Mouse (Mus musculus): Measurements from ENCODE around the gene Txndc9. TPM values are rescaled to one million over a fixed set of nuclear protein-coding genes. Genes with fewer than 3 reads are reported as not detected.

Gene Txndc9
- total and polyA plus RNA-seq, 3 experiments: 65.5 to 102 (median 74.6) TPM

DNA sequence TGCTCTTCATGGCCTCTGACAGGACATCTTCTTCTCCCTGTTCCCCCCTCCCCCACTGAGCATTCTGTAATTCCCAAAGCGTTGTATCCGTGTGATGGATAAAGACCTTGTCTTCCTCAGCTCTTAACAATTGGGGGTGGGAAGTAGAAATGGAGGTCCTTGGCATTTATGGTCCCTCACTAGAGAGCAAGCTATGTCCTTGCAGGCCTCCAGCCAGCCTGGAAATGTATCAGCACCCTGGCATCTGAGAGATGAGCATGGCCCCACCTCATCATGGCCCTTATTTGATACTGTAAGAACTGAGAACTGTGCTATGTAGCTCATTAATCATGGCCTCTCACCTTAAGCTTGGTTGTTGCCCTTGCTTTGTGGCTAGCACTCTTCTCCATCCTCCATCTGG lies 42.4 kb downstream of the Txndc9 start:
- no peak overlapping the region for H3K27ac ChIP-seq (ENCODE audit: control insufficient read depth, low read depth, low read length)
- H3K9me3 ChIP-seq (replicated peaks; ENCODE audit: insufficient read depth, low read length): no peaks in the 10 kb centered on the region
- H3K79me2 ChIP-seq (ENCODE audit: control insufficient read depth, insufficient read depth, low read length, poor library complexity): no peaks in the 10 kb centered on the region
- no peak overlapping the region for H3K4me3 ChIP-seq (ENCODE audit: control insufficient read depth in 1 of 2, insufficient read depth in 1 of 2, low read depth in 2 of 2, low read length in 2 of 2)
- TF ChIP-seq POLR2AphosphoS5 (IDR thresholded peaks at IDR 0.05; ENCODE audit: borderline replicate concordance, low read depth, low read length) (no peak), ZMIZ1 (IDR thresholded peaks at IDR 0.05; ENCODE audit: low read depth, low read length) (no peak), SIN3A (IDR thresholded peaks at IDR 0.05; ENCODE audit: low read length) (no peak), MXI1 (IDR thresholded peaks at IDR 0.05; ENCODE audit: low read depth, low read length) (no peak), BHLHE40 (IDR thresholded peaks at IDR 0.05; ENCODE audit: borderline replicate concordance, low read depth, low read length) (no peak), RCOR1 (IDR thresholded peaks at IDR 0.05; ENCODE audit: low read depth, low read length) (no peak)
- no peaks in the 10 kb centered on the region for H3K4me1 ChIP-seq (ENCODE audit: control insufficient read depth in 1 of 2, insufficient read depth in 2 of 2, low read length in 2 of 2)
- no peaks in the 10 kb centered on the region for H3K36me3 ChIP-seq (ENCODE audit: control insufficient read depth in 1 of 2, insufficient read depth in 2 of 2, low read length in 2 of 2)
- DNase-seq (ENCODE audit: low read depth, low spot score): no peak
- H3K9ac ChIP-seq (ENCODE audit: control insufficient read depth, low read depth, low read length, poor library complexity, severe bottlenecking): no peak overlapping the region
- H3K27me3 ChIP-seq (ENCODE audit: control insufficient read depth in 1 of 2, insufficient read depth in 2 of 2, low read length in 2 of 2): peaks cover 7 to 16% of the 10 kb centered on the region in 2 experiments

DNA sequence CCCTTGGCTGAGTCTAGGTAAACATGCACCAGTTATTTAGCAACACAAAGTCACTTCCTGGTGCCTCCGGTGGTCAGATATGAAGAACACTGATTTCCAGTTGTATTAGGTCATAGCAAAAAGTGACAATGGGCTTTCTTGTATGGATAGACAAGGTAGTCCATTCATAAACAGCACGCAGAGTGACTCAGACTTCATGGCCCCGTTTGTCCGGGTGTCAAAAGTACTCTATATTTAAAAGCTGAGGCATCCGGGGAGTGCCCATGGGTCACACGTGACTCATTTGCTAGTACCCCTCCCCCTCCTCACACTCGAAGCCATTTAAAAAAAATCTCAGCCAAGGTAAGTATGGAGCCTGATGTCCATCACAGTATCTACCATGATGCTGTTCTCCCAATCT lies 42.9 kb downstream of the Txndc9 start:
- H3K4me3 ChIP-seq (ENCODE audit: control insufficient read depth in 1 of 2, insufficient read depth in 1 of 2, low read depth in 2 of 2, low read length in 2 of 2): no peak overlapping the region
- DNase-seq (ENCODE audit: low read depth, low spot score): no peak
- peaks cover 7 to 16% of the 10 kb centered on the region in 2 experiments for H3K27me3 ChIP-seq (ENCODE audit: control insufficient read depth in 1 of 2, insufficient read depth in 2 of 2, low read length in 2 of 2)
- no peaks in the 10 kb centered on the region for H3K4me1 ChIP-seq (ENCODE audit: control insufficient read depth in 1 of 2, insufficient read depth in 2 of 2, low read length in 2 of 2)
- H3K9me3 ChIP-seq (replicated peaks; ENCODE audit: insufficient read depth, low read length): no peaks in the 10 kb centered on the region
- no peak overlapping the region for H3K27ac ChIP-seq (ENCODE audit: control insufficient read depth, low read depth, low read length)
- TF ChIP-seq NRF1 (IDR thresholded peaks at IDR 0.05; ENCODE audit: insufficient read depth, low read depth, low read length, poor library complexity, severe bottlenecking) (no peak), MAZ (IDR thresholded peaks at IDR 0.05; ENCODE audit: low read depth, low read length) (no peak), BHLHE40 (IDR thresholded peaks at IDR 0.05; ENCODE audit: borderline replicate concordance, low read depth, low read length) (no peak), ETS1 (IDR thresholded peaks at IDR 0.05; ENCODE audit: low read depth, low read length) (no peak), ELF1 (IDR thresholded peaks at IDR 0.05; ENCODE audit: low read depth, low read length) (no peak), RCOR1 (IDR thresholded peaks at IDR 0.05; ENCODE audit: low read depth, low read length) (no peak), SMC3 (IDR thresholded peaks at IDR 0.05; ENCODE audit: low read depth, low read length) (no peak), TAL1 (IDR thresholded peaks at IDR 0.05; ENCODE audit: low read length) (no peak), ZC3H11A (IDR thresholded peaks at IDR 0.05; ENCODE audit: low read depth, low read length) (no peak), USF1 (IDR thresholded peaks at IDR 0.05; ENCODE audit: low read depth, low read length) (no peak)
- H3K9ac ChIP-seq (ENCODE audit: control insufficient read depth, low read depth, low read length, poor library complexity, severe bottlenecking): no peak overlapping the region
- H3K36me3 ChIP-seq (ENCODE audit: control insufficient read depth in 1 of 2, insufficient read depth in 2 of 2, low read length in 2 of 2): no peaks in the 10 kb centered on the region
- H3K79me2 ChIP-seq (ENCODE audit: control insufficient read depth, insufficient read depth, low read length, poor library complexity): no peaks in the 10 kb centered on the region

DNA sequence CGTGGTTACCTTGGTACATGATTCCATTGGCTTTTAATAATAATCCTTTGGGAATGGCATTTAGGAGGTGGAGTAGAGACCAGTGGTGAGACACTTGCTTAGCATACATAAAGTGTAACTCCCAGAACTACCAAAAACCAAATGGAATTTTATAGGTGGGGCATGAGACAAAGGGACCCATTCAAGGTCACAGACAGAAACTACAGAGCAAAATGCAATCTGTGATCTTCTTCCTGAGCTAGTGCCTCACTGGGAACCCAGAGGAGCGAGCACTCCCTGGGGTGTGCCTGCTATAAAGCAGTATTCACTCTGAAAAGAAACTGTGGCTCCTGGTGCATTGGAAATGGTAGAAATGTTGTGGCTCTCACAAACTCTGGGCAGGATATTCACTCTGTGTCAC lies 48.8 kb downstream of the Txndc9 start:
- DNase-seq (ENCODE audit: low read depth, low spot score): no peak
- Histone ChIP-seq H3K79me2 (ENCODE audit: control insufficient read depth, insufficient read depth, low read length, poor library complexity) (no peaks in the 10 kb centered on the region), H3K4me1 (ENCODE audit: control insufficient read depth in 1 of 2, insufficient read depth in 2 of 2, low read length in 2 of 2) (no peaks in the 10 kb centered on the region), H3K27ac (ENCODE audit: control insufficient read depth, low read depth, low read length) (no peak overlapping the region), H3K9me3 (replicated peaks; ENCODE audit: insufficient read depth, low read length) (no peaks in the 10 kb centered on the region), H3K36me3 (ENCODE audit: control insufficient read depth in 1 of 2, insufficient read depth in 2 of 2, low read length in 2 of 2) (no peaks in the 10 kb centered on the region), H3K27me3 (ENCODE audit: control insufficient read depth in 1 of 2, insufficient read depth in 2 of 2, low read length in 2 of 2) (peaks cover 0 to 3% of the 10 kb centered on the region in 2 experiments; a peak in 3 of 4 replicates), H3K9ac (ENCODE audit: control insufficient read depth, low read depth, low read length, poor library complexity, severe bottlenecking) (no peak overlapping the region), H3K4me3 (ENCODE audit: control insufficient read depth in 1 of 2, insufficient read depth in 1 of 2, low read depth in 2 of 2, low read length in 2 of 2) (no peak overlapping the region)
- TF ChIP-seq ZC3H11A (IDR thresholded peaks at IDR 0.05; ENCODE audit: low read depth, low read length) (no peak), MAZ (IDR thresholded peaks at IDR 0.05; ENCODE audit: low read depth, low read length) (no peak), MYC (IDR thresholded peaks at IDR 0.05; ENCODE audit: low read depth, low read length) (no peak), SIN3A (IDR thresholded peaks at IDR 0.05; ENCODE audit: low read length) (no peak), SMC3 (IDR thresholded peaks at IDR 0.05; ENCODE audit: low read depth, low read length) (no peak), GABPA (IDR thresholded peaks at IDR 0.05; ENCODE audit: low read depth, low read length) (no peak), USF1 (IDR thresholded peaks at IDR 0.05; ENCODE audit: low read depth, low read length) (no peak), TAL1 (IDR thresholded peaks at IDR 0.05; ENCODE audit: low read length) (no peak), POLR2AphosphoS5 (IDR thresholded peaks at IDR 0.05; ENCODE audit: borderline replicate concordance, low read depth, low read length) (no peak), MAFK (IDR thresholded peaks at IDR 0.05; ENCODE audit: borderline replicate concordance, low read depth, low read length) (no peak), RAD21 (IDR thresholded peaks at IDR 0.05; ENCODE audit: low read depth, low read length) (no peak), CHD2 (IDR thresholded peaks at IDR 0.05; ENCODE audit: low read length) (no peak), MEF2A (IDR thresholded peaks at IDR 0.05; ENCODE audit: extremely low read depth, insufficient replicate concordance, low read depth, low read length, poor library complexity, severe bottlenecking) (no peak), CTCF (IDR thresholded peaks at IDR 0.05 in 2 of 3, conservative IDR thresholded peaks at IDR 0.05 in 1 of 3; ENCODE audit: control insufficient read depth in 1 of 3, insufficient read depth in 1 of 3, low read depth in 2 of 3, low read length in 3 of 3, poor library complexity in 1 of 3, severe bottlenecking in 1 of 3) (no peak)

All from MEL (cell line).